In genomic region chr1:50836123-50836522, GRCm38 (mm10) we compare ENCODE assay signal across 25 mouse cellular contexts.
"Had no signal": no experiment of that assay in that cellular context is flagged by ENCODE, and none has a peak within 500 bp of the region (broad histone marks: within the 10 kb centered on the region; RNA-seq: fewer than 3 reads in every experiment).

No protein-coding gene starts in this region.

- H3K27me3 ChIP-seq: heart, embryonic 12.5 days; hindbrain, embryonic 13.5 days; hindbrain, embryonic 15.5 days; kidney, embryonic 15.5 days; limb, embryonic 12.5 days; liver, embryonic 13.5 days had no signal

- H3K27ac ChIP-seq: heart, embryonic 10.5 days; hindbrain, embryonic 13.5 days; hindbrain, embryonic 15.5 days; hindbrain, postnatal 0 days; kidney, embryonic 15.5 days; kidney, postnatal 0 days; limb, embryonic 10.5 days; limb, embryonic 12.5 days; liver, embryonic 13.5 days had no signal

- H3K4me3 ChIP-seq: heart, embryonic 10.5 days; heart, embryonic 12.5 days; hindbrain, embryonic 13.5 days; hindbrain, embryonic 15.5 days; kidney, embryonic 15.5 days; limb, embryonic 10.5 days; limb, embryonic 12.5 days; liver, embryonic 13.5 days had no signal

- H3K9me3 ChIP-seq: heart, embryonic 10.5 days; heart, embryonic 12.5 days; hindbrain, embryonic 13.5 days; hindbrain, embryonic 15.5 days; kidney, embryonic 15.5 days; limb, embryonic 10.5 days; limb, embryonic 12.5 days; liver, embryonic 13.5 days had no signal

- H3K4me2 ChIP-seq: heart, embryonic 12.5 days; hindbrain, embryonic 13.5 days; hindbrain, embryonic 15.5 days; kidney, embryonic 15.5 days; limb, embryonic 12.5 days; liver, embryonic 11.5 days; liver, embryonic 13.5 days had no signal

- H3K4me1 ChIP-seq: heart, embryonic 10.5 days; heart, embryonic 12.5 days; hindbrain, embryonic 13.5 days; hindbrain, embryonic 15.5 days; kidney, embryonic 15.5 days; limb, embryonic 10.5 days; limb, embryonic 12.5 days; liver, embryonic 13.5 days had no signal

- H3K36me3 ChIP-seq: heart, embryonic 10.5 days; heart, embryonic 12.5 days; hindbrain, embryonic 13.5 days; hindbrain, embryonic 15.5 days; kidney, embryonic 15.5 days; limb, embryonic 10.5 days; limb, embryonic 12.5 days; liver, embryonic 13.5 days had no signal

- DNase-seq: gastrocnemius, postnatal 14 days; gastrocnemius, postnatal 36 days; heart, adult 18-20 months; heart, postnatal 10 days; heart, postnatal 4 days; kidney, adult 11 months; kidney, adult 2 months; kidney, adult 9 months; kidney, postnatal 14 days; kidney, postnatal 36 days; layer of hippocampus, adult 9-11 months; layer of hippocampus, postnatal 36 days; liver; liver, embryonic 13.5 days had no signal

- H3K9ac ChIP-seq: heart, embryonic 12.5 days; hindbrain, embryonic 13.5 days; hindbrain, embryonic 15.5 days; kidney, embryonic 15.5 days; limb, embryonic 12.5 days; liver, embryonic 13.5 days had no signal

- ATAC-seq: hindbrain, postnatal 0 days; intestine, embryonic 16.5 days had no signal
